Mouse (Mus musculus): ENCODE measurements around the gene Ccdc175. TPM values are rescaled to one million over a fixed set of nuclear protein-coding genes. Genes with fewer than 3 reads are reported as not detected.

Ccdc175 gene
- polyA plus RNA-seq, 1 experiment from 2014 or later, result not detected

DNA sequence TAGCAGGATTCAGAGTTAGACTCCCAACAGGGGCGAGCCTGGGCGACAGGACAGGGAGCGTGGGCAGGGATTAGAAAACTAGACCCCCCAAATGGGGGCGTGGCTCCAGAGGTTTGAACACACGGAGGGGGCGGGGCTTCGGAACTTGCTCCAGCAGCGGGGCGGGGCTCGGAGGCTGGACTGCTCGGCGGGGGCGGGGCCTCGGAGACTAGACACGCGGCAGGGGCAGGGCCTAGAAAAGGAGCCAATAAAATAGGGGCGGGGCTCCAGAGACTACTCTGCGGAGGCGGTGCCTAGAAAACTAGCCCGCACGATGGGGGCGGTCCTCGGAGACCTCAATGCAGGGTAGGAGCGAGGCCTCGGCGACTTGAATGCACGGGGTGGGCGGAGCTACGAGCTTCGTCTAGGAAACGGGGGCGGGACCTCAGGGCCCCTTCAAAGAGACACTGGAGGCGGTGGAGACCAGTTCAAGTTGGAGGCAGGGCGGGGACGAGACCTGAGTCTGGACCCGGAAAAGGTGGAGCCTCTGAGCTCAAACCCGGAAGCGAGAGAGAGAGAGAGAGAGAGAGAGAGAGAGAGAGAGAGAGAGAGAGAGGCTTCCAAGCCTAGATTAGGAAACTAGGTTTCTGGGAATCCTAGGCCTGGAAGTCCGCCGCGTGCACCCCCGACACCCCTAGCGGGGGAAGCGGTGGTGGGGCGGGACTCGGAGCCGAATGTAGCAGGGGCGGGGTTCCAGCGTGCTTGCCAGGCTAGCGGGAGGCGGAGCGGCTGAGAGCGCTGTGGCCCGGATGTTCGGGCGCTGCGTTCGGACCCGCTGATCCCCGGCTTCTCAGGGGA lies 99.3 kb downstream of the Ccdc175 start, which contains the start of the genes L3hypdh and Jkamp:
Gene L3hypdh (minus strand): TSS at position 111 of the 837 bp plus-strand sequence.
Gene Jkamp (plus strand): TSS at position 261 of the 837 bp plus-strand sequence.
- Histone ChIP-seq H3K4me1 (replicated peaks; ENCODE audit: control insufficient read depth, insufficient read depth, low read length) (peaks cover 22% of the 10 kb centered on the region), H3K9ac (ENCODE audit: low read depth, low read length) (peak within 1 kb of the TSS; percentile 72), H3K4me2 (peak within 1 kb of the TSS; percentile 94), H3K27me3 (replicated peaks; ENCODE audit: control insufficient read depth, insufficient read depth, low read length) (no peaks in the 10 kb centered on the region), H3K36me3 (ENCODE audit: control insufficient read depth, insufficient read depth, low read length) (no peaks in the 10 kb centered on the region), H3K27ac (ENCODE audit: low read depth, low read length) (peak within 1 kb of the TSS; percentile 83), H3K9me3 (ENCODE audit: control insufficient read depth, low read length) (no peaks in the 10 kb centered on the region), H3K4me3 (ENCODE audit: low read depth, low read length) (peak within 1 kb of the TSS; percentile 70)
- under 1% methylated on average over 60 of the region's 60 CpGs for WGBS
- peak; percentile 97 for ATAC-seq (replicated peaks; ENCODE audit: low FRiP score)
- DNase-seq (ENCODE audit: low spot score), result peak; percentile 99

DNA sequence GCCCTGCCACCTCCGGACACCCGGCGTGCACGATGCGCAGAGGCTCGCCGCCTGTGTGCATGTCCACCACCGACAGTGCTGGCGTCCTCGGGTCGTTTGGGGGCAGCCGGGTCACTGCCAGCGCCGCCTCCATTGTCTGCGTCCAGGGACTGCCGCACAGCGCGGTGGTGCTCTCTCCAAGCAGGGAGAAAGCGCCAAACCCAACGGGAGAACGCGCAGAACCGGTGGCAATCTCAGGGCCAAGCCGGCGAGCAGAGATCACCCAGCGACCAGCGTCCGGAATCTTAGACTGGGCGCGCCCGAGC lies 99.9 kb downstream of the Ccdc175 start:
- Histone ChIP-seq H3K27me3 (replicated peaks; ENCODE audit: control insufficient read depth, insufficient read depth, low read length) (no peaks in the 10 kb centered on the region), H3K9me3 (ENCODE audit: control insufficient read depth, low read length) (no peaks in the 10 kb centered on the region), H3K9ac (ENCODE audit: low read depth, low read length) (peak overlapping the region; percentile 62), H3K4me1 (replicated peaks; ENCODE audit: control insufficient read depth, insufficient read depth, low read length) (peaks cover 22% of the 10 kb centered on the region), H3K4me3 (ENCODE audit: low read depth, low read length) (peak overlapping the region; percentile 70), H3K36me3 (ENCODE audit: control insufficient read depth, insufficient read depth, low read length) (no peaks in the 10 kb centered on the region), H3K4me2 (peak overlapping the region; percentile 94), H3K27ac (ENCODE audit: low read depth, low read length) (peak overlapping the region; percentile 72)
- WGBS, result 0% methylated on average over 31 of the region's 31 CpGs
- no peak for ATAC-seq (replicated peaks; ENCODE audit: low FRiP score)
- no peak for DNase-seq (ENCODE audit: low spot score)

DNA sequence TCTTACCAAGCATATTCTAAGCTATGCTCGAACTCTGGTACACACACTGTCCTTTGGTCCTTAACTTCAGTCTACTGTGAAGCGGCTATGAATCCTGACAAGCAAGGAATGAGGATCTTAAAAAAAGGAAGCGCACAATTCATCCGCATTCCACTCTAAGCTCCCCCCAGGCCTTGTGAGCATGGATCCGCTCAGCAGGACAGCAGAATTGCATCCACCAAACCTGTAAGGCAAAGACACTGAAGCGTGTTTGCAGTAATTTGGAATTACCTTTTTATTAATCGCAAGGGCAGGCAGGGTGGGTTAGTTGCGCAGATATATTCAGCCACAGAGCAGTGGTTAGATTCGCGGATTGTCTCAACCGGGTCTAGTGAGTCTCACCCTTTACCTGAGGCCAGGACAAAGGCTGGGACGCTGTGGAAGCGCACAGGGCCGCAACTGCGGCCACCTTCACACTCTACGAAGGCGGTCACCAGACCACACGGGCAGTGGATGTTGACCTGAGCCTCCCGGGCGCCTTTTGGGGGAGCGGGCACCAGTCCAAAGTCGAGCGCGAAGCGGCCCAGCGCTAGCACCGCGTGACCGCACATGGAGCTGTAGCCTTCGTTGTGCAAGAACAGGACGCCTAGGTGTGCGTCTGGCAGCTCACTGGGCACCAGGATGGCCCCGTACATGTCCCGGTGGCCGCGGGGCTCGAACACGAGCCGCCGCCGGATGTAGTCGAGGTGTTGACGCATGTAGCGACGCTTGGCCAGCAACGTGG lies 100.4 kb downstream of the Ccdc175 start:
- DNase-seq (ENCODE audit: low spot score), result no peak
- WGBS, result 6% methylated on average over 46 of the region's 46 CpGs
- H3K27ac ChIP-seq (ENCODE audit: low read depth, low read length), result peak overlapping the region; percentile 72
- no peaks in the 10 kb centered on the region for H3K9me3 ChIP-seq (ENCODE audit: control insufficient read depth, low read length)
- peaks cover 22% of the 10 kb centered on the region for H3K4me1 ChIP-seq (replicated peaks; ENCODE audit: control insufficient read depth, insufficient read depth, low read length)
- peak; percentile 1; the same call in 1 of the 2 replicates for ATAC-seq (replicated peaks; ENCODE audit: low FRiP score)
- no peaks in the 10 kb centered on the region for H3K36me3 ChIP-seq (ENCODE audit: control insufficient read depth, insufficient read depth, low read length)
- peak overlapping the region; percentile 62 for H3K9ac ChIP-seq (ENCODE audit: low read depth, low read length)
- H3K4me3 ChIP-seq (ENCODE audit: low read depth, low read length), result peak overlapping the region; percentile 70
- H3K27me3 ChIP-seq (replicated peaks; ENCODE audit: control insufficient read depth, insufficient read depth, low read length), result no peaks in the 10 kb centered on the region
- peak overlapping the region; percentile 94 for H3K4me2 ChIP-seq

GRCm38 (mm10) chr12:72083265-72083664 lies 101.6 kb downstream of the Ccdc175 start:
- WGBS, result 76% methylated on average over 9 of the region's 9 CpGs

GRCm38 (mm10) chr12:72082370-72082769 lies 102.5 kb downstream of the Ccdc175 start:
- no peak for DNase-seq (ENCODE audit: low spot score)
- Histone ChIP-seq H3K4me3 (ENCODE audit: low read depth, low read length) (0 out of 2 replicates have a peak overlapping the region, but pooled peaks have one; percentile 24), H3K27ac (ENCODE audit: low read depth, low read length) (no peak overlapping the region), H3K4me2 (peak overlapping the region; percentile 54), H3K27me3 (replicated peaks; ENCODE audit: control insufficient read depth, insufficient read depth, low read length) (no peaks in the 10 kb centered on the region), H3K4me1 (replicated peaks; ENCODE audit: control insufficient read depth, insufficient read depth, low read length) (peaks cover 20% of the 10 kb centered on the region), H3K36me3 (ENCODE audit: control insufficient read depth, insufficient read depth, low read length) (no peaks in the 10 kb centered on the region), H3K9ac (ENCODE audit: low read depth, low read length) (no peak overlapping the region), H3K9me3 (ENCODE audit: control insufficient read depth, low read length) (no peaks in the 10 kb centered on the region)
- no peak for ATAC-seq (replicated peaks; ENCODE audit: low FRiP score)
- 25% methylated on average over 18 of the region's 18 CpGs for WGBS

More at GRCm38 (mm10) chr12:72083265-72083664, 101.6 kb downstream of the Ccdc175 start:
- DNase-seq (ENCODE audit: low spot score) (no peak), ATAC-seq (replicated peaks; ENCODE audit: low FRiP score) (no peak)
- Histone ChIP-seq H3K4me1 (replicated peaks; ENCODE audit: control insufficient read depth, insufficient read depth, low read length) (peaks cover 22% of the 10 kb centered on the region), H3K4me2 (no peak overlapping the region), H3K4me3 (ENCODE audit: low read depth, low read length) (no peak overlapping the region), H3K9ac (ENCODE audit: low read depth, low read length) (no peak overlapping the region), H3K36me3 (ENCODE audit: control insufficient read depth, insufficient read depth, low read length) (no peaks in the 10 kb centered on the region), H3K9me3 (ENCODE audit: control insufficient read depth, low read length) (no peaks in the 10 kb centered on the region), H3K27me3 (replicated peaks; ENCODE audit: control insufficient read depth, insufficient read depth, low read length) (no peaks in the 10 kb centered on the region), H3K27ac (ENCODE audit: low read depth, low read length) (no peak overlapping the region)

DNA sequence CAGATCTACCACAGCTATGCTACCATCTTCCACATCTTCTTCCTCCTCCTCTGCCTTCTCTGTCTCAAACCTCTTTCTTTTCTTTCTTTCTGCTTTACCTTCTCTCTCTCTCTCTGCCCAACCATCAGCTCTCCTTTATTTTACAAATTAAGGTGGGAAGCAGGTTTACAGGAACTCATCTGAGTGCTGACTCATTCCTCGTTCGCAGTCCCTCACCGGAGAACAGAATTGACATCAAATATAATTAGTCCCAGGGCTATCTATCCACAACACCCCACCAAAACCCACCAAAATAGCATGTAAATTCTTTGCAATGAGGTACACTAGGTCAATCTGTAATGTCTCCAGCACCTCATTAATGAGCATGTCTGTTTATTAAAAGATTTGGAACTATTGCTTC lies 102.9 kb downstream of the Ccdc175 start:
- peaks cover 17% of the 10 kb centered on the region for H3K4me1 ChIP-seq (replicated peaks; ENCODE audit: control insufficient read depth, insufficient read depth, low read length)
- H3K9me3 ChIP-seq (ENCODE audit: control insufficient read depth, low read length), result no peaks in the 10 kb centered on the region
- 66% methylated on average over 3 of the region's 3 CpGs for WGBS
- H3K36me3 ChIP-seq (ENCODE audit: control insufficient read depth, insufficient read depth, low read length), result no peaks in the 10 kb centered on the region
- H3K9ac ChIP-seq (ENCODE audit: low read depth, low read length), result no peak overlapping the region
- no peak overlapping the region for H3K4me3 ChIP-seq (ENCODE audit: low read depth, low read length)
- ATAC-seq (replicated peaks; ENCODE audit: low FRiP score), result no peak
- no peak overlapping the region for H3K27ac ChIP-seq (ENCODE audit: low read depth, low read length)
- H3K4me2 ChIP-seq, result no peak overlapping the region; the same call in 1 of the 2 replicates
- H3K27me3 ChIP-seq (replicated peaks; ENCODE audit: control insufficient read depth, insufficient read depth, low read length), result no peaks in the 10 kb centered on the region
- no peak for DNase-seq (ENCODE audit: low spot score)

DNA sequence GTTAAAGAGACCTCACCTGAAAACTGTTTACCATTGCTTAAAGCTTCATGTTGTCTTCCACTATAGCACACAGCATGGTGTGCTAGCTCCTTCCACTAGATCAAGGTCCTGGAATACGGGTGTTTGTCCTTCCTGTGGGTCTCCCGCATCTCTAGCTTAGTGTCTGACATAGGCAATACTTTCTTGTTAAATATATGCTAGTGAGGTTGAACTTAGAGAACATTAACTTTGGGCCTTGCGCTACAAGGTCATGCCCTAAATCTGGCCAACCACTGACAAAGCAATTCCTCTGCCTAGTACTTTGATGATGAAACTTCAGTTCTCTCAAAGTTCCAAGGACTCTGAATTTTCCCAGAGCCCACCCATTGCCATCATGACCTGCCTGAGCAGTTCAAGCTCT lies 106.6 kb downstream of the Ccdc175 start:
- peaks cover 6% of the 10 kb centered on the region for H3K4me1 ChIP-seq (replicated peaks; ENCODE audit: control insufficient read depth, insufficient read depth, low read length)
- WGBS, result 71% methylated on average over 3 of the region's 3 CpGs
- no peak for ATAC-seq (replicated peaks; ENCODE audit: low FRiP score)
- H3K4me2 ChIP-seq, result no peak overlapping the region
- no peak for DNase-seq (ENCODE audit: low spot score)
- no peaks in the 10 kb centered on the region for H3K9me3 ChIP-seq (ENCODE audit: control insufficient read depth, low read length)
- H3K4me3 ChIP-seq (ENCODE audit: low read depth, low read length), result no peak overlapping the region
- no peak overlapping the region for H3K27ac ChIP-seq (ENCODE audit: low read depth, low read length)
- no peaks in the 10 kb centered on the region for H3K27me3 ChIP-seq (replicated peaks; ENCODE audit: control insufficient read depth, insufficient read depth, low read length)
- no peaks in the 10 kb centered on the region for H3K36me3 ChIP-seq (ENCODE audit: control insufficient read depth, insufficient read depth, low read length)
- H3K9ac ChIP-seq (ENCODE audit: low read depth, low read length), result no peak overlapping the region

DNA sequence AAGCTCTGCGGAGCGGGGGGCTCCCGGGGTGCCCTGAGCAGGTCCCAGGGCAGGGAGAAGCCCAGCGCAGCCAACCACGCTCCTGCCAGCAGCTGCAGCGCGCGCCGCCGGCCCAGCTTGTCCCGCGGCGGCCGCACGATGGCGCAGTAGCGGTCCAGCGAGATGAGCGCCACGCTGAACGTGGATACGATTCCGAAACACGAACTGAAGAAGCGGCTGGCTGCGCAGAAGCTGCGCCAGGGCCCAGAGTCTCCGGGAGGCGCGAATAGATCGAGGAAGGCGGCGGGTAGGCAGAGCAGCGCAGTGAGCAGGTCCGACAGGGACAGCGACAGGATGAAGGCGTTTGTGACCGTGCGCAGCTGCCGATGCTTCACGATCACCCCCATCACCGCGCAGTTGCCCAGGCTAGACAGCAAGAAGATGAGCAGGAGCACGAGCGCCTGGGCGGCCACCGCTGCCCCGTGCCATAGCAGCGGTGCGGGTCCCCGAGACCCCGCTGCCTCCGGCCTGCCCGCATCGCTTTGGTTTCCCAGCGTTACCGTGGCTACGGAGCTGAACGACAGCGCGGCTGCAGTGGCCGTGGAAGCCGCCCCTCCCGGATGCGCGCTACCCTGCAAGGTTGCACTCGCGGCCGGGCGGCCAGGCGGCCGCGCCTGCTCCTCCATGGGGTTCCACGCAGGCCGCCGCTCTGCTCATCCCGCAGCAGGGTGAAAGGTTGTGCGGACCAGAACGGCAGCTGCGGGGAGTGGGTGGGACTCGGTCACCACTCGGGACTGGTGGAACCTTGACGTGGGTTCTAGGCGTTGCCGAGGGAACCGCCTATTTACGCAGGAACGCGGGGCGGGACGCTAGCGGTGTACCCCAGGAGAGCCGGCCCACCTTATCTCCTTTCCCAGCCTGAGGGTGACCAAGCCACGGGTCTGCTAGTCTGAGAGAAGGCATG lies 114.2 kb downstream of the Ccdc175 start, which contains the start of gene Gpr135:
Gene Gpr135 (minus strand): TSS at position 799 of the 943 bp plus-strand sequence.
- peak within 1 kb of the TSS; percentile 86 for H3K4me2 ChIP-seq
- no peaks in the 10 kb centered on the region for H3K36me3 ChIP-seq (ENCODE audit: control insufficient read depth, insufficient read depth, low read length)
- H3K9me3 ChIP-seq (ENCODE audit: control insufficient read depth, low read length), result no peaks in the 10 kb centered on the region
- peak; percentile 83 for DNase-seq (ENCODE audit: low spot score)
- H3K4me3 ChIP-seq (ENCODE audit: low read depth, low read length), result peak within 1 kb of the TSS; percentile 50
- peaks cover 32% of the 10 kb centered on the region for H3K27me3 ChIP-seq (replicated peaks; ENCODE audit: control insufficient read depth, insufficient read depth, low read length)
- ATAC-seq (replicated peaks; ENCODE audit: low FRiP score), result peak; percentile 73
- H3K4me1 ChIP-seq (replicated peaks; ENCODE audit: control insufficient read depth, insufficient read depth, low read length), result peaks cover 7% of the 10 kb centered on the region; the same call in 1 of the 2 replicates
- under 1% methylated on average over 94 of the region's 94 CpGs for WGBS
- H3K27ac ChIP-seq (ENCODE audit: low read depth, low read length), result no peak within 1 kb of the TSS
- H3K9ac ChIP-seq (ENCODE audit: low read depth, low read length), result no peak within 1 kb of the TSS

All from liver, embryonic 11.5 days (tissue).